Mouse (Mus musculus) ES-E14 (cell line): ENCODE data around the gene Rom1.

ENCODE experiments used
- CHD2 ChIP-seq: IDR thresholded peaks from 2 replicates; pipeline ENCODE4 v1.6.1; 2014; ENCODE audit warnings: mild to moderate bottlenecking, low read depth, low read length, inconsistent platforms
- MAFK ChIP-seq: IDR thresholded peaks from 2 replicates; pipeline ENCODE4 v1.6.1; 2014; ENCODE audit warnings: mild to moderate bottlenecking, low read depth, low read length, inconsistent platforms; ENCODE audit not compliant: insufficient read depth
- ZC3H11A ChIP-seq: IDR thresholded peaks from 2 replicates; pipeline ENCODE4 v1.6.1; 2012; ENCODE audit warnings: low read depth, mild to moderate bottlenecking, inconsistent platforms, low read length, borderline replicate concordance
- ZNF384 ChIP-seq: IDR thresholded peaks from 2 replicates; pipeline ENCODE4 v1.6.1; 2012; ENCODE audit warnings: low read depth, low read length, inconsistent platforms

DNA sequence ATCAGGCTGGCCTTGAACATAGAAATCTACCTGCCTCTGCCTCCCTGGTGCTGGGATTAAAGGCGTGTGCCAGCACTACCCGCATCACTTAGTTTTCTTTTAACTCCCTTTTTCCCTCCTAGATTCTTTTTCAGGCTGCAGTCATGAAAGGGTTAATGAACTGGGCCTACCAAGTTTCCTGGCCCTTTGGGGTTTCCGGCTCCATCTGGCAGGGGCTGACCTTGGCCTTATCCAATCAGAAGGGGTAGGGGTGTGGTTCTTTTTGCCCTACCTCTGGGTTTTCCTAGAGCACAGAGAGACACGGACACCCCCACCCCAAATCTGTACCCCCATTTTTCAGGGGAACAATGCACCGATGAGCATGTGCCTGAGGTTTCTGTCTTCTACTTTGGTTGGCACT lies 15.6 kb upstream of the Rom1 start:
- TF ChIP-seq ZC3H11A = no peak
- TF ChIP-seq CHD2 = no peak
- no peak for TF ChIP-seq MAFK
- TF ChIP-seq ZNF384 = peak; percentile 58; the same call in 1 of the 2 replicates
